Mouse (Mus musculus) brain, embryonic 14.5 days (tissue): ENCODE results near the gene Kirrel3.

Experiments used
- CTCF ChIP-seq: fragments of 200-500 bp; IDR thresholded peaks from 2 replicates; pipeline ENCODE4 v1.5.1; 2012; ENCODE audit warnings: inconsistent platforms, mild to moderate bottlenecking, moderate library complexity, borderline replicate concordance; ENCODE audit not compliant: insufficient read depth, insufficient read length; ENCODE audit errors: extremely low read depth
- POLR2A ChIP-seq: fragments of 200-500 bp; IDR thresholded peaks from 2 replicates; pipeline ENCODE4 v1.6.1; 2012; ENCODE audit warnings: mild to moderate bottlenecking, inconsistent platforms, borderline replicate concordance; ENCODE audit not compliant: poor library complexity, insufficient read depth, insufficient read length, severe bottlenecking; ENCODE audit errors: extremely low read depth

DNA sequence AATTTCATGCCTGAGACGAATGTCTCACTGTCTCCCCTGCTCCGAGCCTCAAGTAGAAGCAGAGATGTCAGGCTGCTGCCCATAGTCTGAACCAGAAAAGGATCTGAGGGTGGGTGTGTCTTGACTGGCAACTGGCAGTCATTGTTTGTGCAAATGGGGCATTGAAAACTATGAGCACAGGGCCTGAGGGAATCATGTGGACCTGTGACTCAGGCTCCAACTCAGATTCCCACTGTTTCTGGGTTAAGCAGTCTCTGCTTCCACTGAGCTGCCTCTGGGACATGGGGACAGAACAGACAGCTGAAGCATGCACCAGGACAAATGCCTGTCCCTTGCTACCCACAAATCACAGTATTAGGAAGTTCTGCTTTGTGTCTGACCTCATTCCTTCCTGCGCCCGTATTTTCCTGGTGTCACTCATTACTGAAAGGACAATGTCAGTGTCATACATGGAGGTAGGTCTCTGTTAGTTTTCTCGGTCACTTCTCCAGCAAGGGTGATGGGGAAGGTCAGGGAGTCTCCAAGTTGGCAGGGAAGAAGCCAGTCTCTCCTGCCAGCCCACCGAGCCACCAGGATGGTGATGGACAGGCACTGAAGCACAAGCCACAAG, 484.3 kb downstream of the Kirrel3 start:
- no peak for TF ChIP-seq CTCF
- TF ChIP-seq POLR2A, result no peak
